Mouse (Mus musculus) heart, embryonic 11.5 days (tissue): Measurements from ENCODE around the gene Akap6. TPM values are rescaled to one million over a fixed set of nuclear protein-coding genes. Genes with fewer than 3 reads are reported as not detected.
A peak's percentile ranks its signal among the peaks of the same experiment; 100 is the strongest.

Experiments
- ATAC-seq: fragments of 200-750 bp; cut with Nextera tagmentation; replicated peaks from 2 replicates; pipeline ENCODE4 v1.8.0; 2017; ENCODE audit warnings: moderate library complexity; ENCODE audit not compliant: insufficient number of reproducible peaks, low FRiP score, low TSS enrichment
- H3K27ac ChIP-seq: fragments of 300-500 bp; sonication (generic); 2 replicates; pipeline ENCODE4 v1.5.1; 2014; ENCODE audit warnings: mild to moderate bottlenecking, low read depth, low read length
- H3K27me3 ChIP-seq: fragments of 300-500 bp; sonication (generic); 2 replicates; pipeline ENCODE4 v1.6.1; 2014; ENCODE audit warnings: mild to moderate bottlenecking, low read length, mixed read lengths; ENCODE audit not compliant: control insufficient read depth, insufficient read depth
- H3K36me3 ChIP-seq: fragments of 300-500 bp; sonication (generic); 2 replicates; pipeline ENCODE4 v1.6.1; 2014; ENCODE audit warnings: mild to moderate bottlenecking, low read length, moderate library complexity, mixed read lengths; ENCODE audit not compliant: control insufficient read depth, insufficient read depth
- H3K4me1 ChIP-seq: fragments of 300-500 bp; sonication (generic); 2 replicates; pipeline ENCODE4 v1.6.1; 2014; ENCODE audit warnings: low read length; ENCODE audit not compliant: control insufficient read depth, insufficient read depth
- H3K4me2 ChIP-seq: fragments of 300-500 bp; sonication (generic); 2 replicates; pipeline ENCODE4 v1.6.1; 2014; ENCODE audit warnings: mild to moderate bottlenecking, moderate library complexity
- H3K4me3 ChIP-seq: fragments of 300-500 bp; sonication (generic); 2 replicates; pipeline ENCODE4 v1.5.1; 2014; ENCODE audit warnings: low read depth, low read length
- H3K9ac ChIP-seq: fragments of 300-500 bp; sonication (generic); 2 replicates; pipeline ENCODE4 v1.6.1; 2014; ENCODE audit warnings: mild to moderate bottlenecking, low read depth, low read length, moderate library complexity
- H3K9me3 ChIP-seq: fragments of 300-500 bp; sonication (generic); replicated peaks from 2 replicates; pipeline ENCODE4 v1.6.1; 2016; ENCODE audit warnings: low read length; ENCODE audit not compliant: control insufficient read depth
- WGBS: fragments of 180-500 bp; shearing (Covaris S2); extraction: QIAGEN DNeasy Blood & Tissue Kit; methylation state at CpG from one replicate; pipeline ENCODE4 v1.1.7; 2014; ENCODE audit not compliant: insufficient replicate concordance; 5-methylcytosine and 5-hydroxymethylcytosine counted together
- polyA plus RNA-seq: library from polyadenylated mRNA; unstranded; fragments of >200 nt; fragmentation: Nextera tagmentation; extraction: Ambion mirVana; gene quantifications from 2 replicates; pipeline ENCODE4 v1.2.1, GENCODE M21; 2014

Gene Akap6
- polyA plus RNA-seq, 1 experiment from 2014 or later = 6.7 TPM

DNA sequence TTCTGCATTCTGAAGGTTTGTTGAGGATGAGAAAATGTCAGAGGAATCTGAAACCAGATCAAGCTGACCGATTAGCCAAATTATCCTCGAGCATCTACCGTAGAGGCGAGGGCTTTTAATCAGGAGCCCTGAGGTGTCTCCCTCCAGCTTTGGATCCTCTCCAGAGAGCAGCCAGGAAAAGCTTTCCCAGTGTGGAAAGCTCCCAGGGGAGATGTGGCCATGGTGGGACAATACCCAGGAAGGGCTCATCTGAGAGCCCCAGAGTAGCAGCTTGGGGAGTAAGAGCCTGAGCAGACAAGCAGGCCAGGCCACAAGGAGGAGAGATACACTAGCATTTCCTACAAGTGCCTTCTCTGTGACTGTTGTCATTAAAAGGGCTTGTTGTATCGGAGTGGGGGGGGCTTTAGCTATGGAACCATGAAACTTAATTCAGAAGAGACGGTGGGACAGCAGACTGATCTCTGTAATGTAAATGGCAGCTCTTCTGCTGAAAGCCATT lies 135.6 kb downstream of the Akap6 start:
- H3K4me3 ChIP-seq = no peak overlapping the region
- H3K4me2 ChIP-seq = no peak overlapping the region
- H3K36me3 ChIP-seq = no peaks in the 10 kb centered on the region
- WGBS = 53% methylated on average over 6 of the region's 6 CpGs
- H3K9ac ChIP-seq = no peak overlapping the region
- peak overlapping the region; percentile 77 for H3K27ac ChIP-seq
- no peak for ATAC-seq
- peaks cover 22% of the 10 kb centered on the region for H3K4me1 ChIP-seq
- no peaks in the 10 kb centered on the region for H3K9me3 ChIP-seq
- no peaks in the 10 kb centered on the region for H3K27me3 ChIP-seq

GRCm38 (mm10) chr12:52835291-52835742 lies 136.1 kb downstream of the Akap6 start:
- Histone ChIP-seq H3K9me3 (no peaks in the 10 kb centered on the region), H3K27ac (peak overlapping the region; percentile 77), H3K9ac (no peak overlapping the region), H3K27me3 (no peaks in the 10 kb centered on the region), H3K36me3 (no peaks in the 10 kb centered on the region), H3K4me3 (no peak overlapping the region), H3K4me2 (no peak overlapping the region), H3K4me1 (peaks cover 22% of the 10 kb centered on the region)
- no peak for ATAC-seq
- 44% methylated on average over 6 of the region's 6 CpGs for WGBS

GRCm38 (mm10) chr12:52835914-52836546 lies 136.8 kb downstream of the Akap6 start:
- WGBS = 58% methylated on average over 12 of the region's 12 CpGs
- Histone ChIP-seq H3K27me3 (no peaks in the 10 kb centered on the region), H3K36me3 (no peaks in the 10 kb centered on the region), H3K4me1 (peaks cover 22% of the 10 kb centered on the region), H3K4me2 (no peak overlapping the region), H3K27ac (peak overlapping the region; percentile 64), H3K9me3 (no peaks in the 10 kb centered on the region), H3K9ac (no peak overlapping the region), H3K4me3 (no peak overlapping the region)
- no peak for ATAC-seq

DNA sequence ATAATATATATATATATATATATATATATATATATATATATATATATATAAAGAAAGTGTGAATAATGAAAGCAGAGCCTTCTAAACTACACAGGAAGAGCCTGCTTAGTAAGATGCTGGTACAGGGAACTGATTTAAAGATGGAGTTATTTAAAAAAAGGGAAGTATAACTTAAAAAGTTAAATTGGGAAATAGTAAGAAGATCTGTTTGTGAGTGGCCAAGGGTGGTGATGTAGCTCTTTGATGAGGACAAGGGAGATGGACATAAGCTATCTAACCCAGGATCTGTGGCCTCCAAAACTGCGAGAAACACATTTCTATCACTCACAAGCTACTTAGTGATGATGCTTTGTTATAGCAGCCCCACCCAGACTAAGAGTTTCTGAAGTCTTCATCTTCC lies 146.8 kb downstream of the Akap6 start:
- 90% methylated on average over 1 of the region's 1 CpGs for WGBS
- Histone ChIP-seq H3K4me1 (peaks cover 18% of the 10 kb centered on the region), H3K9ac (no peak overlapping the region), H3K9me3 (no peaks in the 10 kb centered on the region), H3K36me3 (no peaks in the 10 kb centered on the region), H3K27me3 (no peaks in the 10 kb centered on the region), H3K4me3 (no peak overlapping the region), H3K27ac (no peak overlapping the region), H3K4me2 (no peak overlapping the region)
- ATAC-seq = no peak

DNA sequence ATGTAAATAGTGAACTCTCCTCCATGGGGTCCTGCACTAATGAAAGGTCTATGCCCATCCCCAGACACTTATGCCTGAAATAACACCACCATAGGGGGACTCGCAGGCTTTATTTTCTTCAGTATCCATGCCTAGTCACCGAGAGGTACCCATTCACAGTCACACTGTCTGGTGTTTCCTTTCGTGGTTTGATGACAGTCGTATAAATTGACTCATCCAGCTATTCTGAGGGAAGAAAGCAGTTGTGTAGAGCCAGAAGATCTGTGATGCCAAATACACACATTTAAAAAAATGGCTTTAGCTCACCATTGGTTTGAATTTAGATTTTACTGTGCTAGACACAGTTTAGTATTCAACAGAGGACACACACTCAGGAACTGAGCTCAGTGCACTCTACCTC lies 147.8 kb downstream of the Akap6 start:
- no peak for ATAC-seq
- Histone ChIP-seq H3K9me3 (no peaks in the 10 kb centered on the region), H3K9ac (no peak overlapping the region), H3K4me3 (no peak overlapping the region), H3K4me1 (peaks cover 18% of the 10 kb centered on the region), H3K4me2 (no peak overlapping the region), H3K36me3 (no peaks in the 10 kb centered on the region), H3K27me3 (no peaks in the 10 kb centered on the region), H3K27ac (no peak overlapping the region)
- WGBS = 80% methylated on average over 4 of the region's 4 CpGs

GRCm38 (mm10) chr12:52847830-52848518 lies 148.8 kb downstream of the Akap6 start:
- H3K27me3 ChIP-seq = no peaks in the 10 kb centered on the region
- H3K27ac ChIP-seq = peak overlapping the region; percentile 50
- no peak overlapping the region for H3K9ac ChIP-seq
- H3K4me3 ChIP-seq = no peak overlapping the region
- H3K4me1 ChIP-seq = peaks cover 23% of the 10 kb centered on the region
- ATAC-seq = peak; percentile 72
- H3K4me2 ChIP-seq = peak overlapping the region; percentile 41
- H3K9me3 ChIP-seq = no peaks in the 10 kb centered on the region
- no peaks in the 10 kb centered on the region for H3K36me3 ChIP-seq
- WGBS = 41% methylated on average over 14 of the region's 14 CpGs

DNA sequence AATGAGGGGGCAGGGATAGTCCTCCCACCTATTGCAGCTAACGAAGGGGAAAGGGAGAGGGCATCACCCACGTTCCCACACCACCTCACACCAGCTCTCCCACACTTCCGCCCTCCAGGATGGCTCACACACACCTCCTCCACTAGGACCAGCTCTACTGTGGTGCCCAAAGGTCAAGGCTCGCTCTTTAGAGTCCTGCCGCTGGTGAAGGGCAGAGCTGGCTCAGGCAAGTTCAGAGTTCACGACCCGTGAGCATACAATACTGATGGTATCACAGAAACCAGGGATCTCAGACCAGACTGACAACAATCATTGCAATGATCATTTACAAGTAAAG lies 149.3 kb downstream of the Akap6 start:
- peaks cover 27% of the 10 kb centered on the region for H3K4me1 ChIP-seq
- peak overlapping the region; percentile 41 for H3K4me2 ChIP-seq
- no peaks in the 10 kb centered on the region for H3K27me3 ChIP-seq
- peak; percentile 46; the same call in 1 of the 2 replicates for ATAC-seq
- WGBS = 54% methylated on average over 7 of the region's 7 CpGs
- no peak overlapping the region for H3K4me3 ChIP-seq
- H3K36me3 ChIP-seq = no peaks in the 10 kb centered on the region
- H3K9me3 ChIP-seq = no peaks in the 10 kb centered on the region
- H3K27ac ChIP-seq = no peak overlapping the region; the same call in 1 of the 2 replicates
- no peak overlapping the region for H3K9ac ChIP-seq

DNA sequence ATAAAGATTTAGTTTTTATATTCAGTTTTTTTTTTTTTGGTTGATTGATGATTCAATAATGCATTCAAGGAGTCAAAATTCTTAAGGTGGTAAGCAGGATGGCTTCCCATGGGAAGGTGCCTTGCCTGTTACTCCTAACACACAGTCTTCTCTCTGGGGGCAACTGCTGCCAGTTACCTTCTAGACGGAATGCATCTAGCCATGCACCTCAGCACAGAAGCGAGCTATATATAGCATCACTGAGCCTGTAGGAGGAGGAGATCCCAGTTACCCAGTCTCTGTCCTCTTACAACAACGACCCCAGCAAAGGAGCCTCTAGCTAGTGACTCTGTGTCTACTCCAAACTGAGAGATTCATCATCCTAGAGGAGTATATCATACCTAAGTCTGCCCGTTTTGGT lies 150.1 kb downstream of the Akap6 start:
- Histone ChIP-seq H3K4me2 (no peak overlapping the region), H3K36me3 (no peaks in the 10 kb centered on the region), H3K4me1 (peaks cover 32% of the 10 kb centered on the region), H3K9me3 (no peaks in the 10 kb centered on the region), H3K4me3 (no peak overlapping the region), H3K27ac (no peak overlapping the region), H3K27me3 (no peaks in the 10 kb centered on the region), H3K9ac (no peak overlapping the region)
- 45% methylated on average over 4 of the region's 4 CpGs for WGBS
- no peak for ATAC-seq
